ENCODE assay signal across 13 mouse cellular contexts in genomic region chr5:136499316-136499715, GRCm38 (mm10).
"Had no signal": no experiment of that assay in that cellular context is flagged by ENCODE, and none has a peak within 500 bp of the region (broad histone marks: within the 10 kb centered on the region; RNA-seq: fewer than 3 reads in every experiment).

No protein-coding gene starts in this region.

- H3K4me2 ChIP-seq: liver, embryonic 11.5 days; liver, embryonic 15.5 days; lung, embryonic 14.5 days; neural tube, embryonic 12.5 days had no signal

- H3K9ac ChIP-seq: liver, embryonic 15.5 days; lung, embryonic 14.5 days; neural tube, embryonic 12.5 days had no signal

- H3K27me3 ChIP-seq: liver, embryonic 15.5 days; neural tube, embryonic 12.5 days had no signal

- H3K4me3 ChIP-seq: layer of hippocampus, adult 2 months; limb, embryonic 10.5 days; liver, embryonic 15.5 days; midbrain, embryonic 10.5 days; neural tube, embryonic 12.5 days had no signal

- H3K27ac ChIP-seq: layer of hippocampus, adult 2 months; limb, embryonic 10.5 days; liver, embryonic 15.5 days; midbrain, embryonic 10.5 days; neural tube, embryonic 12.5 days; stomach, postnatal 0 days had no signal

- H3K9me3 ChIP-seq: limb, embryonic 10.5 days; liver, embryonic 15.5 days; midbrain, embryonic 10.5 days; neural tube, embryonic 12.5 days had no signal

- H3K36me3 ChIP-seq: limb, embryonic 10.5 days; liver, embryonic 15.5 days; midbrain, embryonic 10.5 days; neural tube, embryonic 12.5 days had no signal

- DNase-seq: kidney, adult 9 months; kidney, postnatal 10 days; kidney, postnatal 4 days; lung, embryonic 14.5 days; midbrain, embryonic 14.5 days; thymus, postnatal 4 days had no signal
